Mouse (Mus musculus) hindbrain, embryonic 13.5 days (tissue): Measurements from ENCODE around the gene Trhr2. TPM values are rescaled to one million over a fixed set of nuclear protein-coding genes. Genes with fewer than 3 reads are reported as not detected.

Experiments
- ATAC-seq: fragments of 200-750 bp; cut with Nextera tagmentation; 2 replicates; pipeline ENCODE4 v1.8.0; 2017; ENCODE audit warnings: moderate TSS enrichment; ENCODE audit not compliant: low FRiP score
- H3K27ac ChIP-seq: fragments of 300-500 bp; sonication (generic); 2 replicates; pipeline ENCODE4 v1.5.1; 2015; ENCODE audit warnings: inconsistent platforms, mild to moderate bottlenecking, moderate library complexity
- H3K27me3 ChIP-seq: fragments of 300-500 bp; sonication (generic); 2 replicates; pipeline ENCODE4 v1.6.1; 2015; ENCODE audit warnings: mild to moderate bottlenecking, inconsistent platforms
- H3K36me3 ChIP-seq: fragments of 300-500 bp; sonication (generic); 2 replicates; pipeline ENCODE4 v1.6.1; 2015; ENCODE audit warnings: mild to moderate bottlenecking, inconsistent platforms
- H3K4me1 ChIP-seq: fragments of 300-500 bp; sonication (generic); replicated peaks from 2 replicates; pipeline ENCODE4 v1.6.1; 2015; ENCODE audit warnings: inconsistent platforms
- H3K4me2 ChIP-seq: fragments of 300-500 bp; sonication (generic); 2 replicates; pipeline ENCODE4 v1.6.1; 2015; ENCODE audit warnings: inconsistent platforms, mild to moderate bottlenecking, moderate library complexity
- H3K4me3 ChIP-seq: fragments of 300-500 bp; sonication (generic); 2 replicates; pipeline ENCODE4 v1.5.1; 2015; ENCODE audit warnings: mild to moderate bottlenecking, inconsistent platforms
- H3K9ac ChIP-seq: fragments of 300-500 bp; sonication (generic); 2 replicates; pipeline ENCODE4 v1.6.1; 2015; ENCODE audit warnings: mild to moderate bottlenecking, inconsistent platforms
- H3K9me3 ChIP-seq: fragments of 300-500 bp; sonication (generic); 2 replicates; pipeline ENCODE4 v1.6.1; 2016; ENCODE audit warnings: inconsistent platforms
- WGBS: fragments of 180-500 bp; shearing (Covaris S2); methylation state at CpG from one replicate; pipeline ENCODE4 v1.1.7; 2015; 5-methylcytosine and 5-hydroxymethylcytosine counted together
- polyA plus RNA-seq: library from polyadenylated mRNA; unstranded; fragments of >200 nt; fragmentation: Nextera tagmentation; extraction: Ambion mirVana; gene quantifications from 2 replicates; pipeline ENCODE4 v1.2.1, GENCODE M21; 2015

Trhr2 gene
- polyA plus RNA-seq, 1 experiment from 2014 or later: not detected

GRCm38 (mm10) chr8:122375320-122375719 lies 14.8 kb upstream of the Trhr2 start:
- Histone ChIP-seq H3K4me1 (peaks cover 35% of the 10 kb centered on the region), H3K27ac (no peak overlapping the region), H3K9me3 (no peaks in the 10 kb centered on the region), H3K36me3 (peaks cover 10% of the 10 kb centered on the region), H3K9ac (no peak overlapping the region), H3K4me2 (peak overlapping the region; percentile 60), H3K27me3 (0 out of 2 replicates have a peak, but pooled peaks cover 5% of the 10 kb centered on the region), H3K4me3 (peak overlapping the region; percentile 94; the same call in 1 of the 2 replicates)
- ATAC-seq: no peak
- WGBS: 88% methylated on average over 7 of the region's 7 CpGs

DNA sequence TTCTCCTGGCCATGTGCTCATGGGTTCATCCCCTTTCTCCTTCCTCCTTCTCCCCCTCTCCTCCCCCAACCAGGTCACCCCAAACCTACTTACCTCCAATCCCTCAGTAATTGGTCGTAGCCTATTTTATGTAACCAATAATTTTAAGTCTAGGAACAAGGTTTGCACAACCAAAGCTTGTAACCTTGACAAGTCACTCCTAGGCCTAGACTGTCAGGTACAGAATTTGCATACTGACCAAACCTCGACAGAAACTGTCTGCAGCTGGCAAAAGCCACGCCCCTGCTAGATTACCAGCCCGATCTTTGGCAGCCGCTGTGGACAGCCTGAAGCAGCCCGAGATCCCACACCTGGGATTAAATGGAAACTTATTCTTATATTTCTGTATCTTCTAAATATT lies 11.2 kb upstream of the Trhr2 start:
- Histone ChIP-seq H3K27me3 (0 out of 2 replicates have a peak, but pooled peaks cover 5% of the 10 kb centered on the region), H3K4me1 (peaks cover 13% of the 10 kb centered on the region), H3K9ac (no peak overlapping the region), H3K27ac (no peak overlapping the region), H3K36me3 (no peaks in the 10 kb centered on the region), H3K9me3 (no peaks in the 10 kb centered on the region), H3K4me2 (no peak overlapping the region), H3K4me3 (no peak overlapping the region)
- 79% methylated on average over 6 of the region's 6 CpGs for WGBS
- ATAC-seq: no peak

DNA sequence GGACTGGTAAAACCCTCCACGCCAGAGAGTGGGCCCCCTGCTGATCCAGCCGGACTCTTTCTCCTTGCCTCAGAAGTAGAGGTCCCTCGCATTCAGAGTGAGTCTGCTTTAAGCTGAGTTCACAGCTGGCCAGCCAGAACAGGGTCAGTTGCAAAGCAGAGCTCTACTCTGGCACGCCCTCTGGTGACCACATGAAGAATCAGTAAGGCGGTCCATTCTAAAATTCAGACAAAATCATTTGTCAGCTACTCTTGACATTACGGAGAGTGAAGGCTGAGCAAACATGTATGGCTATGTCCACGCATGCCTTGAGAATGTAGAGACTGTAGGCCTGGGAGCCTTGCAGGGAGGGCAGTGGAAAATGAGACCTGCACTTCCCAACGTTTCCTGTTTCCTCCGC lies 9.1 kb upstream of the Trhr2 start:
- no peak overlapping the region for H3K27ac ChIP-seq
- WGBS: 15% methylated on average over 9 of the region's 9 CpGs
- H3K27me3 ChIP-seq: 0 out of 2 replicates have a peak, but pooled peaks cover 5% of the 10 kb centered on the region
- ATAC-seq: no peak
- H3K36me3 ChIP-seq: no peaks in the 10 kb centered on the region
- no peak overlapping the region for H3K4me2 ChIP-seq
- 0 out of 2 replicates have a peak, but pooled peaks cover 4% of the 10 kb centered on the region for H3K4me1 ChIP-seq
- H3K9ac ChIP-seq: no peak overlapping the region
- H3K4me3 ChIP-seq: no peak overlapping the region
- H3K9me3 ChIP-seq: no peaks in the 10 kb centered on the region

GRCm38 (mm10) chr8:122368494-122368893 lies 7.9 kb upstream of the Trhr2 start:
- no peak overlapping the region for H3K27ac ChIP-seq
- H3K4me3 ChIP-seq: no peak overlapping the region
- H3K27me3 ChIP-seq: peaks cover 13% of the 10 kb centered on the region; the same call in 1 of the 2 replicates
- H3K4me1 ChIP-seq: 0 out of 2 replicates have a peak, but pooled peaks cover 4% of the 10 kb centered on the region
- 79% methylated on average over 10 of the region's 10 CpGs for WGBS
- H3K9ac ChIP-seq: no peak overlapping the region
- no peaks in the 10 kb centered on the region for H3K9me3 ChIP-seq
- no peak for ATAC-seq
- H3K36me3 ChIP-seq: no peaks in the 10 kb centered on the region
- no peak overlapping the region for H3K4me2 ChIP-seq

- 45% methylated on average over 7 of the region's 8 CpGs for WGBS
- Histone ChIP-seq H3K4me3 (no peak overlapping the region), H3K9me3 (no peaks in the 10 kb centered on the region), H3K4me1 (no peaks in the 10 kb centered on the region), H3K4me2 (no peak overlapping the region), H3K36me3 (no peaks in the 10 kb centered on the region), H3K27ac (no peak overlapping the region), H3K9ac (no peak overlapping the region), H3K27me3 (peaks cover 37% of the 10 kb centered on the region)
- no peak for ATAC-seq
Observed at GRCm38 (mm10) chr8:122362967-122363366, 2.4 kb upstream of the Trhr2 start.

GRCm38 (mm10) chr8:122362271-122362670 lies 1.7 kb upstream of the Trhr2 start:
- no peak overlapping the region for H3K4me3 ChIP-seq
- H3K4me2 ChIP-seq: no peak overlapping the region
- H3K27me3 ChIP-seq: peaks cover 42% of the 10 kb centered on the region
- no peak overlapping the region for H3K27ac ChIP-seq
- 51% methylated on average over 5 of the region's 5 CpGs for WGBS
- ATAC-seq: no peak
- H3K36me3 ChIP-seq: no peaks in the 10 kb centered on the region
- H3K4me1 ChIP-seq: 0 out of 2 replicates have a peak, but pooled peaks cover 1% of the 10 kb centered on the region
- H3K9me3 ChIP-seq: no peaks in the 10 kb centered on the region
- no peak overlapping the region for H3K9ac ChIP-seq

- Histone ChIP-seq H3K9ac (no peak overlapping the region), H3K27ac (no peak overlapping the region), H3K4me2 (no peak overlapping the region), H3K27me3 (peaks cover 50% of the 10 kb centered on the region), H3K4me1 (0 out of 2 replicates have a peak, but pooled peaks cover 7% of the 10 kb centered on the region), H3K9me3 (no peaks in the 10 kb centered on the region), H3K36me3 (no peaks in the 10 kb centered on the region), H3K4me3 (no peak overlapping the region)
- no peak for ATAC-seq
- WGBS: 73% methylated on average over 15 of the region's 15 CpGs
Observed at GRCm38 (mm10) chr8:122359111-122359775, 1.3 kb downstream of the Trhr2 start.

DNA sequence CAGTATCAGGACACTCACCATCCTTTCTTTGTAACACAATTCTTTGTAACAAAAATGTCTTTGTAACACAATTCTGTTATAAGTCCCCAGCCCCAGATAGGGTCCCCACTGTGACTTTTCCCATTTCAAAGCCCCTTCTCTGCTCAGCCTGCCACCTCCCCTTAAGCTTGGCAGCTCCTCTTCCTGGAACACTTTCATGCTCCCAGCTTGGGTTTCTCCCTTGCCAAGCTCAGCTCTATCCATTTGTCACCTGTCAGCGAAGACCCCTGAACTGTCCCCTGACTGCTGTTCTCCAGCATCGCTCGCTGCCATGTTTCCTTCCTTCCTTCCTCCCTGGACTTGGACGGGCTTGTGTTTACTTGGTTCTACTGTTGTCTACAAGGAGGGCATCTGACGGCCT lies 2.9 kb downstream of the Trhr2 start:
- 78% methylated on average over 5 of the region's 5 CpGs for WGBS
- H3K4me1 ChIP-seq: 0 out of 2 replicates have a peak, but pooled peaks cover 7% of the 10 kb centered on the region
- H3K4me2 ChIP-seq: no peak overlapping the region
- no peaks in the 10 kb centered on the region for H3K36me3 ChIP-seq
- H3K27me3 ChIP-seq: peaks cover 47% of the 10 kb centered on the region
- H3K9me3 ChIP-seq: no peaks in the 10 kb centered on the region
- ATAC-seq: no peak
- no peak overlapping the region for H3K4me3 ChIP-seq
- no peak overlapping the region for H3K9ac ChIP-seq
- no peak overlapping the region for H3K27ac ChIP-seq

DNA sequence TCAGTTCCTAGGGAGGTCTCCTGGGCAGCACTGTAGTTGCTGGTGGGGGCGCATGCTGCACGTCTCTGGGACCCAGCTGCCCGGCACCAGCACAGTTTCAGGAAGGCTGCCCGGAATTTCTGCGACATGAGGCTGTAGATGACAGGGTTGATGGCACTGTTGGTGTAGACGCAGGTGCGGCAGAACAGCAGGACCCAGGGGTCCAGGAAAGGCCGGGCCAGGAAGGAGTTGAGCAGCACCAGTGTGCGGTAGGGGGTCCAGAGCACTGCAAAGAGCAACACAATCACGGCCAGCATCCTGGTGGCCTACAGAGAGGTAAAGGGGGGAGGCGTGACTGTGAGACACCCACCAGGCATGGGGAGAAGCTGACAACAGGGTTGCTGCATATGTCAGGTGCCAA lies 3.3 kb downstream of the Trhr2 start:
- 49% methylated on average over 11 of the region's 11 CpGs for WGBS
- no peak for ATAC-seq
- H3K4me1 ChIP-seq: 0 out of 2 replicates have a peak, but pooled peaks cover 7% of the 10 kb centered on the region

GRCm38 (mm10) chr8:122355642-122356606 lies 4.6 kb downstream of the Trhr2 start:
- no peak overlapping the region for H3K27ac ChIP-seq
- peaks cover 46% of the 10 kb centered on the region for H3K27me3 ChIP-seq
- no peaks in the 10 kb centered on the region for H3K9me3 ChIP-seq
- no peak for ATAC-seq
- no peak overlapping the region for H3K4me3 ChIP-seq
- H3K4me1 ChIP-seq: peaks cover 9% of the 10 kb centered on the region; the same call in 1 of the 2 replicates
- WGBS: 78% methylated on average over 9 of the region's 9 CpGs
- no peaks in the 10 kb centered on the region for H3K36me3 ChIP-seq
- no peak overlapping the region for H3K4me2 ChIP-seq
- H3K9ac ChIP-seq: no peak overlapping the region

More for the DNA sequence above, 3.3 kb downstream of the Trhr2 start:
- Histone ChIP-seq H3K4me3 (no peak overlapping the region), H3K4me2 (no peak overlapping the region), H3K36me3 (no peaks in the 10 kb centered on the region), H3K27ac (no peak overlapping the region), H3K27me3 (peaks cover 45% of the 10 kb centered on the region), H3K9me3 (no peaks in the 10 kb centered on the region), H3K9ac (no peak overlapping the region)

DNA sequence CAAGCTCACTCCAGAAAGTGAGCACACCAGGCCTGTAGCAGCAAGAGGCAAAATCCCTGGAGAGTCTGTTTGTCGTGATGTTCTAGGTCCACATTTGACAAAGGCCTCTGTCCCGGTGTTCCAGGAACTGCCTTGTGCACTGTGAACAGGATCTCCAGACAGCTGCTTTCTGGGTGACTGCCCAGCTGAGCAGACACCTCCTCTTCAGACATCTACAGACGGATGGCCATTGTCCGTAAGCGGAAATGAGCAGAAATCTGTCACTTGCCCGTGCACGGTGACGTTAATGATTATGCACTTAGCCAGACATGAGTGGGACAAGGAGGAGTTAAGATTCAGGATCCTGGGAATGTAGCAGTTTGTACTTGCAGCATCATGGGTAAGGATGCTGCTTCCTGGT lies 6.4 kb downstream of the Trhr2 start:
- Histone ChIP-seq H3K27me3 (peaks cover 49% of the 10 kb centered on the region), H3K27ac (no peak overlapping the region), H3K4me2 (no peak overlapping the region), H3K4me3 (no peak overlapping the region), H3K36me3 (no peaks in the 10 kb centered on the region), H3K4me1 (peaks cover 24% of the 10 kb centered on the region), H3K9me3 (no peaks in the 10 kb centered on the region), H3K9ac (no peak overlapping the region)
- no peak for ATAC-seq
- WGBS: 76% methylated on average over 8 of the region's 8 CpGs

DNA sequence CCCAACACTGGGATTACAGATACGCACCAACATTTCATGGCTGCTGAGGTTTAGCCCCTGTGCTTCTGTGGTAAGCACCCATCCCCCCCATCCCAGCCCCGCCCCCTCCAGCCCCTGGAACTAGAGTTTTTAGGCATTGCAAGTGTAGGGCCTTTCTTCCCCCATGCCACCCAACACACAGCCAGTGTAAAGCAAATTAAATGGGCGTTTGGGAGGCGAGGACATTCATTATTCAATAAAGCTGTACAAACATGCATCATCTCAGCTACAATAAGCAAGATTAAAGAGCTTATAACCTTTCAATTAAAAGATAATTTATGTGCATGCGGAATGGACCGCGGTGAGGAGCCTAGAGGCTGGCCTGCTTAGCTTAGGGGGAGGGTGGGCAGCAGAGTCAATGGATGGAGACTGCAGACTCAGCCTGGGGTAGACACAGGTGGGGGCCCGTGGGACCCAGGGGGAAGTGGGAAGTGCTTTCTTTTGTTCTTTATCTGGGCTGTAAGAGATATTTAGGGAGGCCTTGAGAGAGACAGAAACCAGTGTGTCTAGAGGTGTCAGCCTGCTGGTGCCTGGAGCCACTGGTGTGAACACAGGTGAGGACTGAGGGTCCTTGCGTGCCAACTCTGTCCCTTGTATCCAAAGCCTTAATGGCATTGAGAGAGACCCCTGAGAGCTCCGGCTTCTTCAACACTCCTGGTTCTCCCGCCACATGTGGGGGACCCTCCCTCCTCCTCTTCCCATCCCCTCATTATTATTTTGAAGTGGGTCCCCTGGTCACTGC lies 10.0 kb downstream of the Trhr2 start:
- H3K36me3 ChIP-seq: no peaks in the 10 kb centered on the region
- H3K9ac ChIP-seq: no peak overlapping the region
- H3K27ac ChIP-seq: no peak overlapping the region
- 27% methylated on average over 11 of the region's 11 CpGs for WGBS
- no peaks in the 10 kb centered on the region for H3K9me3 ChIP-seq
- no peak overlapping the region for H3K4me2 ChIP-seq
- H3K27me3 ChIP-seq: peaks cover 47% of the 10 kb centered on the region
- peaks cover 22% of the 10 kb centered on the region for H3K4me1 ChIP-seq
- no peak for ATAC-seq
- H3K4me3 ChIP-seq: no peak overlapping the region
